Mouse (Mus musculus): ENCODE data around the gene Gamt.
"Not testable (repeated sequence)": the region's sequence is repeated elsewhere in the genome, so short reads cannot be mapped to it uniquely, and the experiment has no call there.

GRCm38 (mm10) chr10:80248437-80248836 lies 12.4 kb downstream of the Gamt start:
- TF ChIP-seq CTCF (IDR thresholded peaks at IDR 0.05; ENCODE audit: low read depth, low read length); POLR2A (IDR thresholded peaks at IDR 0.05; ENCODE audit: extremely low read depth, insufficient read depth, low read length): not testable (repeated sequence)

Measured in liver, adult 2 months (tissue).